17 mouse cellular contexts compared by ENCODE assay signal in the genomic region with DNA sequence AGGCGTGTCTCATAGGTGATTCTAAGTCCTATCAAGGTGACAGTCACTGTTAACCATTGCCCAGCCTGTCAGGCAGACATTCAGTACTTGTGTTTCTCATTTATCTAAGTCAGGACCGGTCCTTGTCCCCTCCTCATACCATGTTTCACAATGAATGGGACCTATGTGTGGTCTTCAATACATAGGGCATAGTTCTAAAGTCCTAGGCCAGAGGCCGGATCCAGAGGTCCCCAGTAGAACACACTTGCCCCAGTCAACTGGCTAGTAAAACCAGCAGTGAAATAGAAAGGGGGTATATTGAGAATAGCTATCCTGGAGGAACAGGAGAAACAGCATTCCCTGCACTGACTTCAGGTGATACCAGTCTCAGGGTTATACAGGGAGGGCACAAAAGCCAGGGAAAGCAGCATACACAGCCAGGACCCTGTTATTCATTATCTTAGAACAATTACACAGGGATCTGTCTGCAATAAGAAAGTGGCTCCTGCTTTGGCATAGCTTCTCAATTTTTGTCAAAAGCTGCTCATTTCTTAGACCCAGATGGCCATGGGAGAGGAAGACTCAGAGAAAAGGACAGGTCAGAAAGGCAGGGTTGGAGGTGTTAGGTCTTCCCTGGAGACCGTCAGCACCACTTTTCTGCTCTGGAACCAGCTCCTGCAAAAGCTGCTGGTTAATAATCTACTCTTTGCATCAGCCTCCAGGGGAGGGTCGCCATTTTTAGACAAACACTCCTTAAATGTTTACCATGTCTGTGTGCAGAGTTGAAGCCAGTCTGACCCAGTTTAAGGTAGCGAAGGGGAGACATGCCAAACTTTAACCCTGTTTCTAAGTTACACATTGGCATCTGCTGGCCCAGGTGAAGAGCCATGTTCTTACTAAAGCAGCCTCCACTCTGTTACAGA. TPM values are rescaled to one million over a fixed set of nuclear protein-coding genes. Genes with fewer than 3 reads are reported as not detected.
A peak's percentile ranks its signal among the peaks of the same experiment; 100 is the strongest.
DNase-seq lines count a peak whose midpoint lies in the region; ATAC-seq and TF ChIP-seq lines count a peak whose summit lies in the region.
"Had no signal": no experiment of that assay in that cellular context is flagged by ENCODE, and none has a peak within 500 bp of the region (broad histone marks: within the 10 kb centered on the region; RNA-seq: fewer than 3 reads in every experiment).

No protein-coding gene starts in this region.

- no peaks in the 10 kb centered on the region for H3K9me3 ChIP-seq in intestine, embryonic 14.5 days (ENCODE audit: control insufficient read depth, low read length)
- H3K9me3 ChIP-seq in intestine, postnatal 0 days (ENCODE audit: control insufficient read depth), result no peaks in the 10 kb centered on the region
- H3K9me3 ChIP-seq in kidney, embryonic 15.5 days (replicated peaks), result no peaks in the 10 kb centered on the region
- H3K9me3 ChIP-seq in liver, embryonic 11.5 days (ENCODE audit: control insufficient read depth, low read length), result no peaks in the 10 kb centered on the region
- H3K9me3 ChIP-seq in stomach, embryonic 16.5 days (replicated peaks; ENCODE audit: control insufficient read depth, low read length), result no peaks in the 10 kb centered on the region
- no peaks in the 10 kb centered on the region for H3K9me3 ChIP-seq in embryonic facial prominence, embryonic 10.5 days
- H3K9me3 ChIP-seq: hindbrain, embryonic 15.5 days had no signal

- H3K4me2 ChIP-seq in intestine, embryonic 14.5 days (ENCODE audit: low read length), result no peak overlapping the region; the same call in 1 of the 2 replicates
- no peak overlapping the region for H3K4me2 ChIP-seq in intestine, postnatal 0 days (replicated peaks; ENCODE audit: low read depth)
- peak overlapping the region; percentile 37 for H3K4me2 ChIP-seq in kidney, embryonic 15.5 days
- peak overlapping the region; percentile 29 for H3K4me2 ChIP-seq in liver, embryonic 11.5 days
- H3K4me2 ChIP-seq in stomach, embryonic 16.5 days (ENCODE audit: low read depth, low read length), result peak overlapping the region; percentile 4; the same call in 1 of the 2 replicates
- H3K4me2 ChIP-seq: hindbrain, embryonic 15.5 days had no signal

- no peak; the same call in 1 of the 2 replicates for ATAC-seq in intestine, embryonic 14.5 days (replicated peaks; ENCODE audit: low FRiP score, low TSS enrichment, low read depth)
- no peak for ATAC-seq in intestine, postnatal 0 days
- peak; percentile 92 for ATAC-seq in kidney, embryonic 15.5 days (replicated peaks; ENCODE audit: low FRiP score)
- peak; percentile 49; the same call in 1 of the 2 replicates for ATAC-seq in liver, embryonic 11.5 days (replicated peaks; ENCODE audit: low FRiP score)
- ATAC-seq in stomach, embryonic 16.5 days (ENCODE audit: insufficient read depth, low FRiP score), result peak; percentile 48
- ATAC-seq: forebrain, embryonic 14.5 days; midbrain, embryonic 16.5 days had no signal

- no peak for TF ChIP-seq CTCF in intestine, postnatal 0 days (IDR thresholded peaks at IDR 0.05; ENCODE audit: low read depth)

- no peaks in the 10 kb centered on the region for H3K36me3 ChIP-seq in intestine, embryonic 14.5 days (ENCODE audit: control insufficient read depth, insufficient read depth, low read length)
- H3K36me3 ChIP-seq in intestine, postnatal 0 days (ENCODE audit: control insufficient read depth, insufficient read depth), result no peaks in the 10 kb centered on the region
- no peaks in the 10 kb centered on the region for H3K36me3 ChIP-seq in kidney, embryonic 15.5 days
- H3K36me3 ChIP-seq in liver, embryonic 11.5 days (ENCODE audit: control insufficient read depth, insufficient read depth, low read length), result no peaks in the 10 kb centered on the region
- no peaks in the 10 kb centered on the region for H3K36me3 ChIP-seq in stomach, embryonic 16.5 days (ENCODE audit: control insufficient read depth, insufficient read depth, low read length)
- no peaks in the 10 kb centered on the region for H3K36me3 ChIP-seq in embryonic facial prominence, embryonic 10.5 days (replicated peaks)
- H3K36me3 ChIP-seq: hindbrain, embryonic 15.5 days had no signal

- DNase-seq in intestine, embryonic 14.5 days (ENCODE audit: low spot score), result peak; percentile 64
- DNase-seq in liver, embryonic 11.5 days (ENCODE audit: low spot score), result no peak
- DNase-seq in embryonic facial prominence, embryonic 10.5 days (ENCODE audit: low spot score), result no peak
- no peak for DNase-seq in thymus, postnatal 10 days (ENCODE audit: low spot score in 2 of 2)
- no peak for DNase-seq in cerebellum, adult 18-20 months
- DNase-seq: adrenal gland, postnatal 14 days; cerebellum, adult 9-10 months; embryo, embryonic 11 days; gastrocnemius, postnatal 10 days; heart, postnatal 10 days; thymus, adult 2 months had no signal

- WGBS in intestine, embryonic 14.5 days, result 48% methylated on average over 6 of the region's 6 CpGs
- 39% methylated on average over 6 of the region's 6 CpGs for whole genome bisulfite sequencing in intestine, postnatal 0 days
- 59% methylated on average over 6 of the region's 6 CpGs for WGBS in kidney, embryonic 15.5 days
- WGBS in liver, embryonic 11.5 days, result 64% methylated on average over 6 of the region's 6 CpGs
- 43% methylated on average over 6 of the region's 6 CpGs for WGBS in stomach, embryonic 16.5 days
- WGBS in embryonic facial prominence, embryonic 10.5 days, result 73% methylated on average over 6 of the region's 6 CpGs

- no peaks in the 10 kb centered on the region for H3K4me1 ChIP-seq in intestine, embryonic 14.5 days (replicated peaks; ENCODE audit: control insufficient read depth, insufficient read depth, low read length)
- no peaks in the 10 kb centered on the region for H3K4me1 ChIP-seq in intestine, postnatal 0 days (replicated peaks; ENCODE audit: control insufficient read depth, insufficient read depth, low read length)
- H3K4me1 ChIP-seq in kidney, embryonic 15.5 days, result peaks cover 11% of the 10 kb centered on the region; the same call in 1 of the 2 replicates
- H3K4me1 ChIP-seq in liver, embryonic 11.5 days (replicated peaks; ENCODE audit: control insufficient read depth, insufficient read depth, low read length), result no peaks in the 10 kb centered on the region
- H3K4me1 ChIP-seq in stomach, embryonic 16.5 days (ENCODE audit: control insufficient read depth, insufficient read depth, low read length), result no peaks in the 10 kb centered on the region
- H3K4me1 ChIP-seq in embryonic facial prominence, embryonic 10.5 days, result peaks cover 3% of the 10 kb centered on the region; the same call in 1 of the 2 replicates

- no peak overlapping the region for H3K9ac ChIP-seq in intestine, embryonic 14.5 days (ENCODE audit: low read length)
- H3K9ac ChIP-seq in intestine, postnatal 0 days (ENCODE audit: low read depth, low read length), result no peak overlapping the region
- no peak overlapping the region for H3K9ac ChIP-seq in kidney, embryonic 15.5 days
- no peak overlapping the region for H3K9ac ChIP-seq in liver, embryonic 11.5 days (ENCODE audit: low read depth, low read length)
- no peak overlapping the region for H3K9ac ChIP-seq in stomach, embryonic 16.5 days (ENCODE audit: low read length)
- H3K9ac ChIP-seq: hindbrain, embryonic 15.5 days had no signal

- no peaks in the 10 kb centered on the region for H3K27me3 ChIP-seq in intestine, embryonic 14.5 days (replicated peaks; ENCODE audit: control insufficient read depth, insufficient read depth, low read length)
- H3K27me3 ChIP-seq in intestine, postnatal 0 days (replicated peaks; ENCODE audit: control insufficient read depth, insufficient read depth, low read length), result no peaks in the 10 kb centered on the region
- no peaks in the 10 kb centered on the region for H3K27me3 ChIP-seq in kidney, embryonic 15.5 days
- H3K27me3 ChIP-seq in liver, embryonic 11.5 days (replicated peaks; ENCODE audit: control insufficient read depth, insufficient read depth, low read length), result no peaks in the 10 kb centered on the region
- no peaks in the 10 kb centered on the region for H3K27me3 ChIP-seq in stomach, embryonic 16.5 days (ENCODE audit: control insufficient read depth, insufficient read depth, low read length)
- H3K27me3 ChIP-seq in embryonic facial prominence, embryonic 10.5 days (replicated peaks; ENCODE audit: low read depth, poor library complexity, severe bottlenecking), result no peaks in the 10 kb centered on the region
- H3K27me3 ChIP-seq: hindbrain, embryonic 15.5 days had no signal

- no peak overlapping the region for H3K4me3 ChIP-seq in intestine, embryonic 14.5 days (ENCODE audit: low read depth, low read length)
- H3K4me3 ChIP-seq in intestine, postnatal 0 days (ENCODE audit: low read depth, low read length), result no peak overlapping the region
- H3K4me3 ChIP-seq in kidney, embryonic 15.5 days (replicated peaks), result no peak overlapping the region
- no peak overlapping the region for H3K4me3 ChIP-seq in liver, embryonic 11.5 days (ENCODE audit: low read depth, low read length)
- no peak overlapping the region for H3K4me3 ChIP-seq in stomach, embryonic 16.5 days (replicated peaks; ENCODE audit: low read length)
- no peak overlapping the region for H3K4me3 ChIP-seq in embryonic facial prominence, embryonic 10.5 days
- H3K4me3 ChIP-seq: hindbrain, embryonic 15.5 days had no signal

- peak overlapping the region; percentile 54 for H3K27ac ChIP-seq in intestine, embryonic 14.5 days (ENCODE audit: low read depth)
- no peak overlapping the region for H3K27ac ChIP-seq in intestine, postnatal 0 days (ENCODE audit: low read depth, low read length)
- H3K27ac ChIP-seq in kidney, embryonic 15.5 days, result peak overlapping the region; percentile 94
- H3K27ac ChIP-seq in liver, embryonic 11.5 days (ENCODE audit: low read depth, low read length), result peak overlapping the region; percentile 82
- H3K27ac ChIP-seq in stomach, embryonic 16.5 days (ENCODE audit: low read length), result peak overlapping the region; percentile 73
- H3K27ac ChIP-seq in embryonic facial prominence, embryonic 10.5 days (replicated peaks), result no peak overlapping the region
- H3K27ac ChIP-seq: hindbrain, embryonic 15.5 days had no signal

RNA-seq across cellular contexts. Expression of a gene that starts 12.8 kb away (rescaled TPM):
- not detected in 2 replicates for polyA plus RNA-seq in intestine, embryonic 14.5 days (2014; fragmentation: Nextera tagmentation; extraction: Ambion mirVana)
- not detected in 2 replicates for polyA plus RNA-seq in intestine, postnatal 0 days (2015; fragmentation: Nextera tagmentation; extraction: Ambion mirVana)
- polyA plus RNA-seq in kidney, embryonic 15.5 days (2015; fragmentation: Nextera tagmentation; extraction: Ambion mirVana), result not detected in 2 replicates
- 0.26 TPM in 1 of 2 replicates, not detected in the other for polyA plus RNA-seq in liver, embryonic 11.5 days (2014; fragmentation: Nextera tagmentation; extraction: Ambion mirVana)
- polyA plus RNA-seq in stomach, embryonic 16.5 days (2015; fragmentation: Nextera tagmentation; extraction: Ambion mirVana), result 0.14 TPM in 1 of 2 replicates, not detected in the other
- polyA plus RNA-seq in embryonic facial prominence, embryonic 10.5 days (2016; fragmentation: Nextera tagmentation; extraction: Ambion mirVana), result 0.10 and 0.15 TPM in 2 replicates

RNA-seq across cellular contexts. Expression of a gene that starts 24.6 kb away (rescaled TPM):
- polyA plus RNA-seq in intestine, embryonic 14.5 days (2014; fragmentation: Nextera tagmentation; extraction: Ambion mirVana), result 3.2 and 3.6 TPM in 2 replicates
- 4.2 and 4.7 TPM in 2 replicates for polyA plus RNA-seq in intestine, postnatal 0 days (2015; fragmentation: Nextera tagmentation; extraction: Ambion mirVana)
- 4.8 TPM in 2 replicates for polyA plus RNA-seq in kidney, embryonic 15.5 days (2015; fragmentation: Nextera tagmentation; extraction: Ambion mirVana)
- polyA plus RNA-seq in liver, embryonic 11.5 days (2014; fragmentation: Nextera tagmentation; extraction: Ambion mirVana), result 11.8 and 11.9 TPM in 2 replicates
- polyA plus RNA-seq in stomach, embryonic 16.5 days (2015; fragmentation: Nextera tagmentation; extraction: Ambion mirVana), result 3.2 and 3.7 TPM in 2 replicates
- polyA plus RNA-seq in embryonic facial prominence, embryonic 10.5 days (2016; fragmentation: Nextera tagmentation; extraction: Ambion mirVana), result 3.1 and 3.5 TPM in 2 replicates

RNA-seq across cellular contexts. Expression of a gene that starts 38.9 kb away (rescaled TPM):
- polyA plus RNA-seq in intestine, embryonic 14.5 days (2014; fragmentation: Nextera tagmentation; extraction: Ambion mirVana), result 18.5 and 20.5 TPM in 2 replicates
- polyA plus RNA-seq in intestine, postnatal 0 days (2015; fragmentation: Nextera tagmentation; extraction: Ambion mirVana), result 12.7 and 14.2 TPM in 2 replicates
- polyA plus RNA-seq in kidney, embryonic 15.5 days (2015; fragmentation: Nextera tagmentation; extraction: Ambion mirVana), result 27.6 and 29.7 TPM in 2 replicates
- 25.1 and 26.6 TPM in 2 replicates for polyA plus RNA-seq in liver, embryonic 11.5 days (2014; fragmentation: Nextera tagmentation; extraction: Ambion mirVana)
- 21.2 TPM in 2 replicates for polyA plus RNA-seq in stomach, embryonic 16.5 days (2015; fragmentation: Nextera tagmentation; extraction: Ambion mirVana)
- polyA plus RNA-seq in embryonic facial prominence, embryonic 10.5 days (2016; fragmentation: Nextera tagmentation; extraction: Ambion mirVana), result 30.5 and 33.3 TPM in 2 replicates

Comparison
In these comparisons a context has a peak if more than half of its experiments do, and no peak if none do; other contexts are left out.
1. H3K27ac ChIP-seq: peak in intestine, embryonic 14.5 days (single experiment), kidney, embryonic 15.5 days (single experiment), liver, embryonic 11.5 days (single experiment) and stomach, embryonic 16.5 days (single experiment); none in intestine, postnatal 0 days (single experiment) and embryonic facial prominence, embryonic 10.5 days (single experiment).
2. ATAC-seq: peak in kidney, embryonic 15.5 days (single experiment), liver, embryonic 11.5 days (single experiment) and stomach, embryonic 16.5 days (single experiment); none in intestine, embryonic 14.5 days (single experiment) and intestine, postnatal 0 days (single experiment).
3. H3K4me2 ChIP-seq: peak in kidney, embryonic 15.5 days (single experiment), liver, embryonic 11.5 days (single experiment) and stomach, embryonic 16.5 days (single experiment); none in intestine, embryonic 14.5 days (single experiment) and intestine, postnatal 0 days (single experiment).